Mouse (Mus musculus): ENCODE results near the gene Slc43a1.

Gene Slc43a1

DNA sequence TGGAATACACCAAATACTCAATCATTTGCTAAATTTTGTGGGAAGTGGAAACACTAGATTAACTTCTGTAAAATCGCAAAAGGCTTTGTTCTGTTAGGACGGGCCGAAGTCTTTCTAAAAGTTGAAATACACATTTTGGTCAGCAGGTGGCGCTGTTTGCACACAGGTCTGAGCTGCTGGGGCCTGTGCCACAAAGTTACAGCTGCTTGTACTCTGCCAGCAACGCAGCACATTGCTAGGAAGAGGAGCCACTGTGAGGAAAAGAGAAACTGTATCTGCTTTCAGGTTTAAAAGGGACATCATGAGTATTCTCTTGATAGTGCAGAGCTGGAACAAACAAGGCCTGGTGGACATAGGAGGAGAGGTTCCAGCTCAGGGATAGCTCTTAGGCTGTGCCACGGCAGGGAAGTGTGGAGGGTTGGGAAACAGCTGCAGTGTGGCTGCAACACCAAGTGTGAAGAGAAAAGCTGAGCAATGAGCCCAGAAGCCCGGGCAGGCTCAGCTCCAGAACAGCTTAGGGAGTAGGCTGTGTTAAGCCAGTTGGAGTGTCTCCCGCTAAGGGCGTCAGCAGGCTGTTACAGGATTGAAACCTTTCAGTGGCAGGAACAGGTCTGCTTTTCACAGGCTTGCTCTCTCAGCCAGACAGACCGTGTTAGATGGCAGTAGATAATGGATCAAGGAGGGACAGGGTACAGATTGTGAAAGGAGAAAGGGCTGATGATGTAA lies 6.8 kb upstream of the Slc43a1 start:
- peak; percentile 92 for DNase-seq (ENCODE audit: low read depth, low spot score)

DNA sequence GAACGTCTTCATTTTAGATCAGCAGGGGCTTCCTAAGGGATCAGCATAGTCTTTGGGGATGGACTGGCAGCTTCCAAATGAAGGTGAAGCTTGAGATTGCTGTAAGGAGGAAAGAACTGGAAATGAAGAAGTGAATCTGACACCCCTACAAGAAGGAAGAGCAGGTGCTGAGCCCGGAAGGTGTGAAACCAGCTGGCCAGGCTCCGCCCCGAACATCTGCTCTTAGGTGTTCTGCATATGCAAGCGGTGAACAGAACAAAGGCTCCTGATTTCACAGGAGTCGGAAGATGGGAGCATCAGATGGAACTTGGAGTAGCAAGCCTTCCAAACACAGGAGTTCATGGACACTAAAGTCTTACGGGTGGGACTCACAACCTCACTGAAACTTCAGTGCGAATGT lies 1.5 kb upstream of the Slc43a1 start:
- no peak for DNase-seq (ENCODE audit: low read depth, low spot score)

DNA sequence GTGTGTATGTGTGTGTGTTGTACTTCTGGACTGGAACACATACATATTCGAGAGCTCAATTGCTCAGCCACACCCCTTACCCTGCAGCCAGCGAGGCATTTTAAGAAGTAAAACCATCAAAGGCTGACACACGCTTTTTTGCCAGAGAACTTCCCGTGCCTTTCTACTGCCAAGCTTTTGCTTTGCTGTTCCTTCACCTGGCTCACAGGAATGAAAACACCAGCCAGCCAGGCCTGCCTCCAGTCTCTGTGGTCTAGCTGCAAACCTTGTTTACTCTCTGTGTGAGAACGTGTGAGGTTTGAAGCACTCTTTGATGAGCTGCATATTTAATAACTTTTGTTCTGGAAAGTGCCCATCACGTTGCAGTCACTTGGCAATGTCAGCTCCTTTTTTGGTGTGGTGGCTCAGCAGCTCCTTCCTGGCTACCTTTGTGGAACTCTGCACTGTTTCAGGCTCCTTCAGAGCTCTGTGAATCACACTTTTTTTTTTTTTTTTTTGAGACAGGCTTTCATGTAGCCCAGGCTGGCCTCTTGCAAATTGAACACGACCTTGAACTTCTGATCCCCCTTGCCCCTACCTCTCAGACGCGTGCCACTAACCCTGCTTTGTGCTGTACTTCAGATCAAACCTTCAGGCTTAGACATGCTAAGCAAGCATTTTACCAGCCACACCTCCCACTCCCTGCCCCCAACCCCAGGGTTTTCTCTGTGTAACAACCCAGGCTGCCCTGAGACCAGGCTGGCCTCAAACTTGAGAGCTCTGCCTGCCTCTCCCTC lies 645 bp upstream of the Slc43a1 start:
- DNase-seq (ENCODE audit: low read depth, low spot score), result no peak

DNA sequence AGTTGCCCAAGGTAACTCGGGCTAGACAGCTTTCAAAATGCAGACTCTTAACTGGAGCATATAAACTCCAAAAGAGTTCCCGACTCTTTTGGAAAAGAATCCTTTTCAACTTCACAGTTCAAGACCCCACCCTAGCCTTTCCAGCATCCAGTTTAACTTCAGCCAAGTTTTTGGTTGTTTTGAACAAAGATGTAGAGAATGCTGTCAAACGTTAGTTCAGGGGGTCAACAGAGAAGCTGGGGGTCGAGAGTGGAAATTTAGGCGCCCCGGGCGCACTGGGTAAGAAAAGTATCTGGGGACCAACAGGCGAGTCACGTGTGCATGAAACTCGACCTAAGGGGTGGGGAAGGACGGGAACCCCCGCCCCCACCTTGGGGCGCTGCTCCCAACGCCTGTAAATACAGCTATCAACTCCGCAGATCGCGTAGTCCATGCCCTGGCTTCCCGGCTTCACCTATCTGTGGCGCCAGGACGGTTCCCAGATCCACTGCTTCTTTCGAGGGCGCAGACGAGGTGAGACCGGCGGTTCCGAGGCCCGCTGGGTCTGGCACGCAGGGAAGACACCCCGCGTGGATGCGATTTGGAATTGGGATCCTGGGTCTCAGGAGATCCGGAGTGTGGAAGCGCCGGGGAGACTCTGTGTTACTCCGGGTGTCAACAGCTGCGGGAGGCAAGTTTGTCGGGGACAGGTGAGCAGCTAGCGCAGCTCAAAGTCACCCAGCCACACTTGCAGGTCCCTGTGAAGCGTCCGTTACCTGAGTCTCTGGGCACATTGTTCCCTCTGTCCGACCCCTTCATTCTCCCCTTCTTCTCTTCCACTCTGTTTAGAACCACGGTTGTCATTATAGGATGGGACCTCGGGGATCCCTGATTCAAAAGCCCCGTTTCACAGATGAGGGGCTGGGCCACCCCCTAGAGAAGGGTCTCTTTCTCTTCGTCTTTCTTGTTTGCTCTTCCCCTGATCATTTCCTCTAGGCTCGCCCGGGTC lies 637 bp downstream of the Slc43a1 start:
- peak; percentile 76 for DNase-seq (ENCODE audit: low read depth, low spot score)

DNA sequence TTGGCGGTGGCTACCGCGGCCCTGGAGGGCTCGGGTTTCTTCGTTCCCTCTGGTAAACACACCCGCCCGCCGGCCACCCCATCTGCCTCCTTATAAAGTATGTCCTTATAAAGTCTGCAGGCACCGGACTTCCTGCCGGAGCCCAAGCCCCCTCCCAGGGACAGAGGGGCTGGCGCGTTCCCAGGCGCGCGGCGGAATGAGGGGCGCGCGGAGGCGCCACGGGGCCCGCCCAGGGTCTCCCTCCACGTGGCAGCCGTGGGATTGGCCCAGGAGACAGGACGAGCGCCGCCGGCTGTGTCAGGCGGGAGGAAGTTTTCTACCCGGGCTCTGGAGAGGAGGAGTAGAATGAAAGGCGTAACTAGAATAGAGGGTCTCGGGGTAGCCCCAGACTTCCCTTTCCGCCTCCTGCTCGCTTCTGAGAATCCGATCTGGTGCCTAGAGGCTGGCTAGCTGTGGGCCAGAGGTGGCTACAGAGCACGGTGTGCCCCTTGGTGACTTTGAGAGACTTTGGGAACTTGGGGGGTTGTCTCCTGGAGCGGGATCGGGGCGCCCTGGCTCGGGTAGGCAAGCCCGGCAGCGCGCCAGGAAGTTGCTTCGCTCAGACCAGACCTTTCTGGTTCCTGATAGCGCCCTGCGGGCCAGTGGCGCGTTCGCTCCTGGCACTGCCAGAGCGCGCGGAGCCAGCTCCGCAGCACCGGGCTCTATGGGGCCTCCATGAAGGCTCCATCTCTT lies 1.5 kb downstream of the Slc43a1 start:
- peak; percentile 70 for DNase-seq (ENCODE audit: low read depth, low spot score)

DNA sequence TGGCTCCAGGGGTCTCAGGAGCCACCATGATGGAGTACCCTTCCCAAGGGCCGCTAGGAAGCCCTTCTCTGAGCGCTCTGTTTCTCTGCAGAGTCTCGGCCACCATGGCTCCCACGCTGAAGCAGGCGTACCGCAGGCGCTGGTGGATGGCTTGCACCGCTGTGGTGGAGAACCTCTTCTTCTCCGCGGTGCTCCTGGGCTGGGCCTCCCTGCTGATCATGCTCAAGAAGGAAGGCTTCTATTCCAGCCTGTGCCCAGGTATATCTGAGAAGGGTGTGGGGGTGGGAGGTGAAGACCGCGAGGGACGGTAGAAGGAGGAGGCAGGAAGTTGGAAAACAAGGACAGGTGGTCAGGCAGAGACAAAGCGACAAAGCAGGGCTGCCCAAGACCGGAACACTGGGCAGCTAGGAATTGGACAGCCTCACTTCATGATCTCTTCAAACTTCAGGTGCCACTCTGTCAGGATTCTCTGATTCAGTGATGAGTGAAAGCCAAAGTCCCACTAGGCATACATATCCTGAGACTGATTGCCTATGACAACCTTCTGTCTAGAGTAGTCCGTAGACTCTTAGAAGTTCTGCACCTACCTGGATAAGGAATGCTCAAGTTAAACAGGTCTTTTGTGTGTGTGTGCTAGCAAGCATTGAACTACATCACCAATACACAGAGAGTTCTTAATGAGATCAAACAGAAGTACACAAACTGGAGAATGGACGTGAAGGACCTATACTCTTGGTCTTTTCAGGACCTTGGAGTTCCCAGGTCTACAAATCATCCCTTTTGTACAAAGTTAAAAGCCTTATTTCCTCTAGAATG lies 2.3 kb downstream of the Slc43a1 start:
- DNase-seq (ENCODE audit: low read depth, low spot score), result no peak

DNA sequence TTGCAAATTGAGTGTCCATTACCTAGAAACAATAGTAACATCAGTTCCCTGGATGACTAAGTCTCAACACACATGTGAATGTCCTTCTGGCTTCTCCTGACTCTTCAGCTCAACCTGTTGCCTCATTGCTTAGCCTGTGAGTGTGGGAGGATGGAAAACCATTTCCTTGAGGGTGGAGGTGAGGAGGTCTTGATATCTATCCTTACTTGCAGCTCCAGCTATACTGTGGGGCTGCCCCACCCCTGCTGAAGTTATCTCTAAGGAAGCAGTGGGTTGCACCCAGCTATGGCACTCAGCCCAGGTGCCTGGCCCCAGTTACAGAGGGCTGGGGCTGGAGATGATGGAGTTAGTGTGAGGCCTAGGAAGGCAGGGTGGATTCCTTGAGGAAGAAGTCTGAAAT lies 3.3 kb downstream of the Slc43a1 start:
- no peak for DNase-seq (ENCODE audit: low read depth, low spot score)

DNA sequence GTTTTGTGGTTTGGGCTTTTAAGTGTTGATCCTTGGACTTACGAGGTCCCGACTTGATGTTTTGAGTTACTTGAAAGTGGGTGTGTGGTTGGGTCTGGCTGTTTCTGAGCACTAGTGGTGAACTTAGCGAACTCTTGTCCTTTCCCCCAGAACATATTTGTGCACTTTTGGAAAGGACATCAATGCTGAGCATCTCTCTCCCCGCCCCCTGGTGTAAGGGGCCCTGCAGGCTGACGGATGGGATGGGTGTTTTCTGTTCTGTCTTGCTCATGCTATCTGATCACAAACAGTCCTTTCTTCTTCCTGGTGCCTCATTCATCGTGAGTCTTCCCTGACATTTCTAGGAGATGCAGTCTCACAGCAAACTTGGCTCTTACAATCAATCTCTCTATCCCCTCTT lies 5.0 kb downstream of the Slc43a1 start:
- no peak for DNase-seq (ENCODE audit: low read depth, low spot score)

DNA sequence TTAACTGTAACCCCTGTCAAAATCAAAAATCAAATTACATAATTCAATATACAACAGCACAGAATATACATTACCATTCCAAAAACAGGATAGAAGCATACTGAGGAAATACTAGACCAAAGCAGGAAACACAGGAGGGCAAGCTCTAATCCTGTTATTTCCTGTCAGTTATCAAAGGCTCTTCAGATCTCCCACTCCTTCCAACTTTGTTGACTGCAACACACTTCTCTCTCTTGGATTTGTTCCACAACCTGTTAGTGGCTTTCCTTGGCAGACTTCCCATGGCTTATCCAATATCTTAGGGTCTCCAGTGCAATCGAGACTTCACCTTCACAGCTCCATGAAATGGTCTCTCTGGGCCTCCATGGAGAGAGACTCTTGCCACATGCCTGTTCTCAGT lies 6.6 kb downstream of the Slc43a1 start:
- DNase-seq (ENCODE audit: low read depth, low spot score), result no peak

DNA sequence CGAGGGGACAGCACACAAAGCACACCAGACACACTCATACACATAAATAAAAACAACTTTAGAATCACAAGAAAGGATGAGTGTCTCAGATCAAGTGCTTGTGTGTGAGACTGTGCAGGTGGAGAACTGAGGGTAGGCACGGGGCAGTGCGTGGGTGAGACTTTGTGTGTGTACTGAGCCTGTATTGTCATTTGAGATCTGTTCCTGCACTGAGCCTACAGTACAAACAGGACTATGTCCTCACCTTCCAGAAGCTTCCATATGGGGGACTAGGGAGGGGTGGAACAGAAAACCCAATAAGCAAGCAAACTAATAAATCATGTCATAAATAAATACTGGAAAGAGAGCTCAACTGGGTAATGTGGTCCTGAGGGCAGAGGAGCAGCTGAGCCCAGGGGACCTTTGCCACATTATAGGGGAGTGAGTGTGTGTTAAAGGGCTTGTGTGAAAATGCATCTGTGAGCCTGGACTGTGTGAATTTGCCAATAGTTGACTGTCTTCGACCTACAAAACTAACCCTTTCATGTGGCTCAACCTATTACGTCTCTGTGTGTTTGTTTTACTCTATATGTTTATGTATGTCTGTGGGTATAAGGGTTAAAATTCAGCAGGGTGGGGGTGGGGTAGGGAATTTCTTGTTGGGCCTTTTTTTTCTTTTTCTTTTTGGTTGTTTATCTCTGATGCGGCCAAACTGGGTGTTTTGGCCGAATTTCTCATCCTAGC lies 11.9 kb downstream of the Slc43a1 start:
- DNase-seq (ENCODE audit: low read depth, low spot score), result no peak

DNA sequence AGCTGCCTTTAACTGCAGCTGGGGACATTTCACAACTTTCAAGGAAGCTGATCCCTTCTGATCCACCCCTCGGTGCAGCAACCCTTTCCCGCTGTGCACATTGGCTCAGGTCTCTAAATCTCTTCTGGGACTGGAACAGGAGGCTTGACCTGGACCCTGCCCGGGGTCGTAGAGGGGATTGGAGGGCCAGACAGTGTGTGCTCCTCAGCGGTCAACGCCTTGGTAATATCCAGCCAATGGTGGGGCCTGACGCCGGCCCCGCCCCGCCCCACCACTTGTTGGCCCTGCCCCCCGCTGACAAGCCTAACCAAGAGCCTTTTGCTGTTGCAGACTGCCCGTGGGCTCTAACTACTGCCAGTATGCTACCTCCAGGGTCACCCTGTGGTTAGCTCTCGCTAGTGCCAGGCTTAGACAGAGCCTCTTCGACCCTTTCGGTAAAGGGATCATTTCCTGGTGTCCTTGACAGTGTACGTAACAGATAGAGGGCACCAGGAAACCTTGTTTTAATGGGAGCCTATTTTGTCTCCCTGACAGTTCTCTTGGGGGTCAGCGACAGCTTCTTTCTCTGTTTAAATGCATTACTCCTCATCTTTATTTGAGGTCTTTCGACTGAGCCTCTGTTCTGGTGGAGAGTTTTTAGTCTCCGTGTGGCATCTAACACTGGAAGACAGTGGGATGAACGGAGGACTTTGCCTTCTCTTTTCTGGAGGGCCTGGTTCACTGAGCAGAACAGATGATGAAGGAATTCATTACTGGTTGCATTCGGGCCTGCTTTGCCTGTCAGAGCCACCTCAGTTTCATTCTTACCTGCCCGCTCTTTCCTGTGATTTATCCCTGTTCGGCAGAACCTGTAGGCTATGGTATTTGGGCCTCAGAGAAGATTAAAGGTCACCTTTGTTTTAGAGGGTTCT lies 12.7 kb downstream of the Slc43a1 start:
- DNase-seq (ENCODE audit: low read depth, low spot score), result peak; percentile 89

DNA sequence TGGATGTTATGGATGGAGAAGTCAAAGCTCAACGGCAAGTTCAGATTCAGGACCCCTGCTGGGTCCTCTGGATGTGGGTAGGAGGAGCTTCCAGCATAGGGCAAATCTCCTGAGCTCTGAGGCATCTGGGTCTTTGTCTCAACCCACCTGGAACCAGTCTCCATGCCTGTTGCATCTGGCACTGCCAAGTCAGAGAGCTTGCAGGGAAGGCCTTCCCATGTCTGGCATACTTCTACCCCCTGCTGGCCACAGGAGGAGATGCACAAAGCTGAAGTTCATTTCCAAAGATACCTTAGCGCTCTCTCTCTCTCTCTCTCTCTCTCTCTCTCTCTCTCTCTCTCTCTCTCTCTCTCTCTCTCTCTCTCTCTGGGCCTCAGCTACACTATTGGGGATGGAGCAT lies 17.1 kb downstream of the Slc43a1 start:
- peak; percentile 54 for DNase-seq (ENCODE audit: low read depth, low spot score)

DNA sequence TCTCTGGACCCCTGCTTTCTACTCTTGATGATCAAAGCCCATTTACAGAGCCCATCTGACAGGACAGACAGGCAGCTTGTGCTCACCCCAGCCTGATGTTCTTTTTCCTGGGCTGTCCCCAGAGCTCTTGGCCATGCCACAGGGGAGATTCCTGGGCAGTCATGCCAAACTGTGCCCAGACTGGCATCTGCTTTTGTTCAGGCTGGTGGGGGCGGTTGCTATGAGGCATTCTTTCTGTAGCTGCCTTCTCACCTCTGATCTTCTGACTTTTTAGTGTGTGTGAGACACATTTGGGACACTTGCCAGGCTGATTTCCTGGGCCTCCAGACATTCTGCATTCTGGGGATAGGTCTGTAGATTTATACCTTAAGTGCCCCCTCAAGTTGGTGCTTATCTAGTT lies 19.9 kb downstream of the Slc43a1 start:
- DNase-seq (ENCODE audit: low read depth, low spot score), result no peak

DNA sequence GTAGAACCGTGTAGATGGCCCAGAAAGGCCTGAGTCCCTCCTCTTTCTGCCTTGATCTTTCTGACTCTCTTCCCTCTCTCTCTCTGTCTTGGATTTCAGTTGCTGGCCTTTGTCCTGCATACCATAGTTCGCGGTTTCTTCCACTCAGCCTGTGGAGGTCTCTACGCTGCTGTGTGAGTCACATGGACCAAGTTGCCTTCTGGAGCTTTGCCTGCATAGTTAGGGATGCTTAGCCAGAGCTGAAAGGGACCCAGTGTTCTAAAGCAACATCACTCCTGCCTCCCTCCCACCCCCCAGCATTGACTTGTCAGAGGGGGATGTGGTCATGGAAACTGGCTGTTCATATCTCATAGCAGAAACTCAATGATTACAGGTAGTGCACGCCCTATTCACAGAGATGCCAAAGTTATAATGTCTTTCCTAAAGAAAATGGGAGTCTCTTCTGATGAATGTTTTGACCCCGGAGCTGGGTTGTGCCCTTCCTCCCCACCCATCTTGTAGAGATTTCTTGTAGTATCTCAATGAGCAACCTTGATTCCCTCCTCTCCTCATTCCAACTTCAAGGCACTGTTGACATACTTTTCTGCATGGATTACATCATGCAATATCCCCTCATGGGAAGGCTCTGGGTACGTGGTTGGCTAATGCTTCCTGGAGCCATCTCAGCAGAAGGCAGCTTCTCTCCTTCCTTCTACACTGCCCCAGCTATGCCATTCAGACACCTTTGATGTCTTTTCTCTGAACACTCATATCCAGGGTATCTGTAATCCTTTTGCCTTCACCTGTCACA lies 21.5 kb downstream of the Slc43a1 start:
- DNase-seq (ENCODE audit: low read depth, low spot score), result no peak

DNA sequence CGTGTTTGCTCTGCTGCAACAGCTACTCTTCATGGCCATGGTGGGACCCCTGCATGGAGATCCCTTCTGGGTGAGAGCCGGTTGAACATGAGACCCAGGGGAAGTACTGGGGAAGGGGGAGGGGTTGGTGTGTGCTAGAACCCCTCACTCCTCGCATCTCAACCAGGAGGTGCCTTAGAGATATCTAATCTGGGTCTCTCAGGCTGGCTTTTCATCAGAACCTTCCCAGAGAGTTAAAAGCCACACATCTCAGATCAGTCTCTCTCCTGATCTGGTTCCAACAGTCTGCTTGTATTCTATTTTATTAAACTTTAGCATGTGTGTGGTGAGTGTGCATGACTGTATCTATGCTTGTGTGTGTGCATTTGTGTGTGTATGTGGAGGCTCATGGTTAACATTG lies 22.8 kb downstream of the Slc43a1 start:
- no peak for DNase-seq (ENCODE audit: low read depth, low spot score)

DNA sequence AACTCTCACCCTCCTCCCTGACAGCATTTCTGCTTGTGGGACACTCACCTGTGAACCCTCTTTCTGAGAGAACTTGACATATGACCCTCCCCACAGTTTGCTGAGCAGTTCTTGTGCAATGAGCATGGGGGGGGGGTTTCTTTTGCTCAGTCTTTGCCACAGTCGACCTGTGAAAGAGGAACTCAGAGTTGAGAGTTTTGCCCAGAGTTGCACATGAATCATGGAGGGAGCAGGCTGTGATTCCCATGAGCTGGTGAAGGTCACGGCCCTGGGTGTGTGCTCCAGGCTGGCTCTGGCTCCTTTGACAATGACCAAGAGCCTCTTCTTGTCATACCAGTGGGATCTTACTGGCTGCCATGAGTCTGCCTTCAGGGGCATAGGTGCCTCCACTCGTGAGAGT lies 23.6 kb downstream of the Slc43a1 start:
- no peak for DNase-seq (ENCODE audit: low read depth, low spot score)

DNA sequence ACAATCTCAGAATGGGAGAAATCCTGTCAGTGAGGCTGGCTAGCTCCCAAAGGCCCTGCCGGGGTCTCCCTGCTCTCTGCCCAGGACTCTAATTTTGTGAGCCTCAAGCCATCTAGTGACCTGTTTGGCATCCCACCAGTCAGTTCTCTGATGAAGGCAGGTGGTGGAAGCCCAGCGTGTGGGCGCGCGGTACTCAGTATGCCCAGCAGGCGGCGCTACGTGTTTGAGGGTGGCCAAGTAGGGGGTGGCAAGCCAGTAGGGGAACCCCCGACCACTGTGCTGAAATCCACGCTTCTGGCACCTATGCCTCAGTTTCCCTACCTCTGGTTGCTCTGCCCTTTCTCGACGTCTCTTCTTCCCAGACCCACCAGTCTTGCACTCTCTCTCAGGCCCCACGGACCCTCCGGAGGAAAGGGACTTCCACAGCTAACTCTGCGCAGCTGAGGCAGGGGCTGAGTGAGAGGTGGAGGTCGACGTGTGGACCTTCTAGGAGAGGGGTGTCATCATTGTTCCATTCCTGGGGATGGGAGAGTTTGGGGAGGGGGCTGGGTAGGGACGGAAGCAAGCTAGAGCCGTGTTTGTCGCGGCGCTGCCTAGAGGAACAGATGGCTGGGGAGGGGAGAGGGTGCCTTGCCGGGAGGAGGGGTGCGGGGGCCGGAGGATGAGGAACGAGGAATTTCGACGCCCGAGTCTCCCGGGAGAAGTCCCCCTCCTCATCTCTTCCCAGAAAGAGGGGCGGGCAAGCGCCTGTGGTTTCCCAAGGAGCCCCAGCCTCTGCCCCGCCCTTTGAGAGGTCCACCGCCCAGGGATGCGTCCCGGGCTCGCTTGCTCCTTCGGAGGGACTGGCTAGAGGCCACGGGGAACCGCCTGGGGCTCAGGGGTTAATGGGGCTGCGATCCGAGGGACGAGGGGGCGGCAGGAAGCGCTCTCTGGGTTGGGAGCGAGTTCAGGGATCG lies 27.2 kb downstream of the Slc43a1 start:
- no peak for DNase-seq (ENCODE audit: low read depth, low spot score)
